Mouse (Mus musculus) heart, postnatal 14 days (tissue): ENCODE data around the gene Atp2a1. TPM values are rescaled to one million over a fixed set of nuclear protein-coding genes. Genes with fewer than 3 reads are reported as not detected.
"Not testable (repeated sequence)": the region's sequence is repeated elsewhere in the genome, so short reads cannot be mapped to it uniquely, and the experiment has no call there.

Source experiments
- DNase-seq, 2 experiments: peaks; one replicate each; pipeline ENCODE4 v3.0.0; 2021 to 2022
- intact Hi-C: fragments of 180-260 bp; cut with DNase I; formaldehyde crosslinking; loops from one replicate; pipeline ENCODE4 v1.15.1; 2025
- total RNA-seq, 2 experiments: library from RNA; stranded (reverse); gene quantifications; 2 replicates each; pipeline ENCODE4 v1.2.3; 2021

Gene Atp2a1
- total RNA-seq, 2 experiments from 2014 or later, result 0.48 to 0.49 TPM

DNA sequence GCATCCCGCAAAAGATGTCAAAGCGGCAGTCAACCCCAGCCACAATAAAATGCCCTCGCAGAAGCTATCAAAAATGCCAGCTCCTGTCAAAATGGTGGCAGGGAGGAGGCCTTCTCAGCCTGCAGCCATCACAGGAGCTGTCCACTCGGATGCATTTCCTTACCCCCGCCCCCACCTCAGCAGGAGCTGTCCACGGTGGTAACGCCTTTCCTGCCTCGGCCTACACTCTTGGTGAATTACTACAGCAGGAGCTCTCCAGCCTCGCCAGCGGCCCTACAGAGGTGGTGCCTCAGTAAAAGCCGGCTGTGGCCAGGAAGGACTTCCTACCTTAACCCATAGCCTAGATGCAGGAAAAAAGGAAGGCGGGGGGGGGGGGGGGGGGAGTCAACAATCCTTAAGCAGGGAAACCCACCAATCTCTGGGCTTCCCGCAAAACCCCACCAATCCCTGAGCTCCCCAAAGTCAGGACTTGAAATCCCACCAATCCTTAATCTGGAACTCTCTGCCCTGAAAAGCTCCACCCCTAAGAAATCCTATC, 35.5 kb downstream of the Atp2a1 start:
- intact Hi-C loops, result no loop called here
- DNase-seq, result no peak

DNA sequence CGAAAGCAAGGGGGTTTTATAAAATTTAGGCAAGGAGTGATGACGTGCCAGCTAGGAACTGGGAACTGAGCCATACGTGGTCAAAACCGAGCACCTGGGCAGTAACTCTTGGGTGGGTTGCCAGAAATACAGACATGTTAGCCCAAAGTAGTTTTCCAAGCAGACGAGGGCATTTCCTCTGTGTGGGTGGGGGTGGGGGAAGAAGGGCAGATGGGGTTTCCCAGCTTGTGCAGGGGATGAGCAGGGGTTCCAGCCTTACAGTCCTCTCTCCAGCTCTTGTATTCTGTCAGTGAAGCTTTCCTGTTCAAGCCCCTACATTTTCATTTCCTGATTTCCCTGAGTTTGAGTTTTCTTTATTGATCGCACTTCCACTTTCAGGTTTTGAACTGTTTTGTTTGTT, 38.7 kb downstream of the Atp2a1 start:
- intact Hi-C loops, result no loop called here
- no peak for DNase-seq

- intact Hi-C loops, result no loop called here
Measured at GRCm38 (mm10) chr7:126421756-126422155, 41.2 kb downstream of the Atp2a1 start.

GRCm38 (mm10) chr7:126418496-126418895, 44.4 kb downstream of the Atp2a1 start:
- intact Hi-C loops, result no loop called here
- DNase-seq, result no peak

More at GRCm38 (mm10) chr7:126421756-126422155, 41.2 kb downstream of the Atp2a1 start:
- no peak for DNase-seq

DNA sequence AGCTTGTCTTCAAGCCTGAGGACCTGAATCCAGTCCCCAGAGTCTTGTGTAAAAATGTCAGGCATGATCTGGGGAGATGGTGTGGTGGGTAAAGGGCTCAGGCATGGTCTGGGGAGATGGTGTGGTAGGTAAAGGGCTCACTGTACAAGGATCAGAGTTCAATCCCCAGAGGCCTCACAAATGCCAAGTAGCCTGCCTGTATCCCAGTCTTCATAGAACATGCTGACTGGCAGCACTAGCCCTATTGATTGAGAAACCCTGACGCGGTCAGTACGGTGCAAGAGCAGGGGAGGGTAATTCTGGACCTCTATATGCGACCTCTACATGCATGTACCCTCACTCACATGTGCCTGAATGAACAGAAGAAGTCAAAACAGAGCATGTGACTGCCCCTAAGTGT, 45.3 kb downstream of the Atp2a1 start:
- intact Hi-C loops, result no loop called here
- no peak for DNase-seq

DNA sequence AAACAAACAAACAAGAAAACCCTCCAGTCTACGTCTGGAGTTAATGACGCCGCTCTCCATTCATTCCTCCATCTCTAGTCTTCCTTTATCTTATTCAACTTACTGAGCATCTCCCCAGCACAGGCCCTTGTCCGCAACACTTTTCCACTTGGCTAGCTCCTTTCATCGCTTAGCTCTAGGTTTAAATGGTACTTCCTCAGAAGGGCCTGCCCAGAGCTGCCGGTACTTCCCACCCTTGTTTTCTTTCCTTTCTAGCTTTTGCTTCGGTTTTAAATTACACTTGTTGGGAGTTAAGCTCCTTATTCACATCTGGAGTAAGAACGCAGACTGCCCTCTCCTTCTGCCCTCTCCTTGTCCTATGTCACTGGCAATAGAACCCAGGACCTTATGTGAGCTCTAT, 45.9 kb downstream of the Atp2a1 start:
- DNase-seq, result no peak
- intact Hi-C loops, result no loop called here

DNA sequence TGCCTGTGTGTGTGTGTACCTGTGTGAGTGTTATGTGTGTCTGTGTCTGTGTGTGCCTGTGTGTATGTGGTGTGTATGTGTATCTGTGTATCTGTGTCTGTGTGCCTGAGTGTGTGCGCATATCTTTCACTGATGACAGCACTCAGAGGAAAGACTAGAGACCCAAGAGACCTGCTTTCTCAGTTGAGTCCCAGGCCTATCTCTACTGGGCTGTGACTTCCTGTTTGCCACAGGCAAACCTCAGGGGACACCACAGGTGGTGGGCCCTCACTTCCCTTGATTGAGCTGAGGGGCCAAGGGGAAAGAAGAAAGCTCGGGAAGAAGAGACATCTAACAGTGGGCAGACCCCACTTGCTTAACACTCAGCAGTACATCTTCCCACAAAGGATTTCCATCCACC, 46.3 kb downstream of the Atp2a1 start:
- intact Hi-C loops, result no loop called here
- DNase-seq, result no peak

GRCm38 (mm10) chr7:126414725-126415124, 48.2 kb downstream of the Atp2a1 start, which contains the start of gene Cd19:
Cd19 (minus strand) TSS chr7:126414889.
- no peak for DNase-seq
- intact Hi-C loops, result no loop called here

GRCm38 (mm10) chr7:126411061-126411460, 51.8 kb downstream of the Atp2a1 start:
- DNase-seq, result no peak
- intact Hi-C loops, result no loop called here

DNA sequence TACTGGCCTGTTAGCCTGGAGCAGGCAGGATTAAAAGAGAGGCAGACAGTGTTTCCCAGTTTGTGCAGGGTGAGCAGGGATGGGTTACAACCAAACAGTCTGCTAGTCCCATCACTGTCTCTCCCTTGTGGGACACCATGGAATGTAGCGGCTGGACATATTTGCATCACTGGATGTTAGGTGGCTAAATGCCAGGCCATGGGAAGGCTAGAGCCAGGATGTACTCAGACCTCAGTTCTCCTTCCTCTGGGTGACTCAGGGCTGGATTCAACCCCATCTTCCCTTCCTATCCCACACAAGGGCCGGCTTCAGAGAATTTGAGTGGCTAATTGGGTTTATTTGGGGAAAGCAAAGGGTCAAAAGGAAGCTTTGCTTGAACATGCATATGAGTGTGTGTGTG, 54.2 kb downstream of the Atp2a1 start:
- intact Hi-C loops, result no loop called here

GRCm38 (mm10) chr7:126402518-126402917, 60.4 kb downstream of the Atp2a1 start:
- intact Hi-C loops, DNase-seq: not testable (repeated sequence)

More for the DNA sequence above, 54.2 kb downstream of the Atp2a1 start:
- no peak for DNase-seq

- intact Hi-C loops, result loop anchor here (1.0 to 5.0 kb wide), 3 partner anchors 29 to 129 kb away; partner anchors contain the start of gene Rabep2
- peak; percentile 84 to 91 for DNase-seq
Measured at GRCm38 (mm10) chr7:126399548-126399947, 63.4 kb downstream of the Atp2a1 start.

DNA sequence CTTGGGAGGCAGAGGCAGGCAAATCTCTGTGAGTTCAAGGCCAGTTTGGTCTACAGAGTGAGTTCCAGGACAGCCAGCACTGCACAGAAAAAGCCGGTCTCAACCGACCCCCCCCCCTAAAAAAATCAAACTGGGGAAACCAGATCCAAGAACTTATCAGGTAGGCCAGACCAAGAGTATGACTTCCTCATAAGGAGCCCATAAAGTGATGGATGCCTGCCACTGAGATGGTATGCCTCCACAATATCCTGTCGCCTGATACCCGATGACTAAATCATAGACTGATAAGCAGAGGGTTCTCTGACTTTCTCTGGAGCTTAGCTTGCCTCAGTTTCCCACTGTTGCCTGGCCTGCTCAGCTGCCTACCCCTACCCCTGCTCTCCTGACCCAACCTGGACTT, 65.1 kb downstream of the Atp2a1 start:
- no peak for DNase-seq
- intact Hi-C loops, result loop anchor here (2.0 to 5.0 kb wide), 2 partner anchors 31 to 69 kb away; partner anchors contain the start of gene Rabep2

DNA sequence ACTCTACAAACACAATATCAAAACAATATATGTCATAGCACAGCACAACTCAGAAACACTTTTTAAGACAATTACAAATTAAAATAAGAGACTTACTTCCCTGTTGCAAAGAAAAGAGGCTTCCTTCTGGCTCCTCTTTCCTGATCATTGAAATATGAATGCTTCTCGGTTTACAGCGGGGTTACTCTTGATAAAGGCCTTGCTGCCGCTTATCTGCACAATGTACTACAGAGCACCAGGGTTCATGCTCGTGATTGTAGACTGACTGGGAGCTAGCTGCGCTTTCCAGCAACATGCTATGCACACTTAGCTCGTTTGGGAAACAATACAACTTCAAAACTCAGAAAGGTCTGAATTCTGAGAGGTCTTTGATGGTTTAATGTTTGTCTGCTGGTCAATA, 65.7 kb downstream of the Atp2a1 start:
- intact Hi-C loops, result loop anchor here (5.0 kb wide), 1 partner anchor 70 kb away; no protein-coding TSS in a partner anchor
- no peak for DNase-seq

DNA sequence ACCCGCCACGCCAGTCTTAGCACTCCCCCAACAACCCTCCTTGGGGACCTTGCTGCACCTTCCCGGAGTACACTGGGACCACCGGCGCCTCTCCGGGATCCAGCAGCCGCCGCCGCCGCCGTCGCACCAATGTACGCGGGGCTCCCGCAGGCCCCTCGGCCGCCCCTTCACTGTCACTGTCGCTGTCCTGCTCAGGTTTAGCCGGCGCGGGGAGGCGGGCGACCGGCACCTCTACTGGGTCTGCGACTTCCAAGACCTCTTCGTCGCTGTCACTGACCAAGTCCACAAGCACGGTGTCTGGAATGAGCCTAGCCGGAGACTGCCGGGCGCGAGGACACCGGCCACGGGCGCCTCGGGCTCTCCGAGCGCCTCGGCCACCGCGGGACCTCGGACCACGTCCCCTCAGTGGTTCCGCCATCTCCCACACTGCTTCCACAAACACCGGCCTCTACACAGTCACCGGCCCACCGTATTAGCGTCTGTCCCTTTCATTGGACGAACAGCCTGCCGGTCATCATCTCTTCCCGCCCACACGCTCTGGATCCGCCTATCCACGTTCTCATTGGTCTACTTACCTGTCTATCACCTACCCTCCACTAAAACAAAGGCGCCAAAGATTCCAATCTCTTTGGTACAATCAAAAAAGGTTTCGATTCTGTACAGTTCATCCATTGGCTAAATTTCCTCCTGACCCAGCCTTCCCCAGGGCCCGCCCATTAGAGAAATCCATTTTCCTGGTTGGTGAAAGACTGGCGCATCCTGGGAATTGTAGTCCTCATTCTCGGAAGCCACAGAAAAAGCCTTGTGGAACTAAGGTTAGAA, 66.4 kb downstream of the Atp2a1 start, which contains the start of gene Nfatc2ip:
TSS of gene Nfatc2ip (minus strand) at position 440 of the 822 bp plus-strand sequence.
- DNase-seq, result peak; percentile 93 to 95

More for the DNA sequence above, 66.4 kb downstream of the Atp2a1 start, which contains the start of gene Nfatc2ip:
- intact Hi-C loops, result loop anchor here (5.0 kb wide), 1 partner anchor 71 kb away; no protein-coding TSS in a partner anchor

Other genes starting within 250 kb of the Atp2a1 start
- 10 to 100 TPM; 77.7 to 82.2 TPM for gene Sbk1, start 190.5 kb downstream of the Atp2a1 start, total RNA-seq
- gene Lat, start 93.5 kb downstream of the Atp2a1 start, total RNA-seq, result 10 to 100 TPM in 1 of 2 experiments, 1 to 10 TPM in 1; 2.3 to 13.3 TPM
- gene Spns1, start 85.7 kb downstream of the Atp2a1 start, total RNA-seq, result 10 to 100 TPM; 36.3 to 38.3 TPM
- 1 to 10 TPM; 5.4 to 7.1 TPM for gene Nfatc2ip, start 66.4 kb downstream of the Atp2a1 start, total RNA-seq
- gene Cd19, start 48.2 kb downstream of the Atp2a1 start, total RNA-seq, result under 1 TPM; 0.53 to 0.56 TPM
- gene Rabep2, start 34.3 kb downstream of the Atp2a1 start, total RNA-seq, result 1 to 10 TPM; 7.7 TPM
- gene Sh2b1, start 12.3 kb upstream of the Atp2a1 start, total RNA-seq, result 10 to 100 TPM; 44.3 to 44.8 TPM
- gene Tufm, start 24.3 kb upstream of the Atp2a1 start, total RNA-seq, result 100 to 1,000 TPM; 291 to 309 TPM
- 10 to 100 TPM; 44.6 to 47.1 TPM for gene Atxn2l, start 40.3 kb upstream of the Atp2a1 start, total RNA-seq
- gene Eif3c, start 103.3 kb upstream of the Atp2a1 start, total RNA-seq, result 100 to 1,000 TPM; 138 to 140 TPM
- 1 to 10 TPM in 1 of 2 experiments, under 1 TPM in 1; 0.65 to 1.7 TPM for gene Apobr, start 121.8 kb upstream of the Atp2a1 start, total RNA-seq
- 10 to 100 TPM; 13.2 to 13.3 TPM for gene Cln3, start 122.7 kb upstream of the Atp2a1 start, total RNA-seq
- gene Il27, start 131.8 kb upstream of the Atp2a1 start, total RNA-seq, result not detected
- gene Nupr1, start 167.8 kb upstream of the Atp2a1 start, total RNA-seq, result 1 to 10 TPM; 8.7 to 9.2 TPM
- 10 to 100 TPM; 24.6 to 28.6 TPM for gene Sgf29, start 186.2 kb upstream of the Atp2a1 start, total RNA-seq
- gene Sult1a1, start 213.3 kb upstream of the Atp2a1 start, total RNA-seq, result 10 to 100 TPM; 38.6 to 43.2 TPM
- gene Bola2, start 232.3 kb upstream of the Atp2a1 start, total RNA-seq, result 10 to 100 TPM; 49.2 to 51.2 TPM
- 1 to 10 TPM; 5.7 to 7.7 TPM for gene Slx1b, start 232.7 kb upstream of the Atp2a1 start, total RNA-seq
- gene Coro1a, start 244.7 kb upstream of the Atp2a1 start, total RNA-seq, result 10 to 100 TPM in 1 of 2 experiments, 1 to 10 TPM in 1; 8.8 to 28.1 TPM